Mouse (Mus musculus): Measurements from ENCODE around the gene Grik4. TPM values are rescaled to one million over a fixed set of nuclear protein-coding genes. Genes with fewer than 3 reads are reported as not detected.

Gene Grik4
- total RNA-seq, 1 experiment: 0.22 TPM

DNA sequence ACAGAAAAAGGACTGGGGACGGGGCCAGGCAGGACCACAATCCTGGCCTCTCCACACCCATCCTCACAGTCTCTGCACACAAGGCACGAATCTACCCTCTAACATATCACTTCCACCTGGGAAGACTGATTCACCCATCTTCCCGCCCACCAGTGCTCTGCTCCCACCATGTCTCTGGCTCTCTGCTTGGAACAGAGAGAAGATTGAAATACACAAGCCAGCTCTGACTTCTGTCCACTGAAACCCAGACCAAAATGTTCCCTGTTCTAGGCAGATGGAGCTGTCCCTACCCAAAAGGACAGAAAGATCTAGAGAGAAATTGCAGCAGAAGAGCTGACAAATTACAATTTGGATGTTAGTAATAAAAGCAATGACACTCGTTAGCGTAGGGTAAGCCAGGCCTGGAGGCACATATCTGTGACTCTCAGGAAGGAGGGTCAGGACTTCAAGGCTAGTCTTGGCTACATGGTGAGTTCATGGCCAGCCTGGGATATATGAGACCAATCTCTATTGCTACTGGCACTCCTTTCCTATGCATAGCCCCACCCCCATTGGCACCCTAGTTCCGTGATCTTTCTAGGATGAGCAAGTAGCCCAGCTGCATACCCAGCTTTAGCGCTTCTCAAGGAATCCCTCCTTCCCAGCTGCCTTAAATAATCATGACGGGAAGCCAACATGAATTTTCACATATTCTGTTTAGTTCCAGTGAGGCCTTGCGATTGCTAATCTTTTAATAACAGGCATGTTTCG, 97.4 kb downstream of the Grik4 start:
- no peak for TF ChIP-seq ZC3H11A (IDR thresholded peaks at IDR 0.05; ENCODE audit: borderline replicate concordance, low read depth, low read length)
- TF ChIP-seq MAFK (IDR thresholded peaks at IDR 0.05; ENCODE audit: insufficient read depth, low read depth, low read length): no peak
- TF ChIP-seq HCFC1 (IDR thresholded peaks at IDR 0.05; ENCODE audit: borderline replicate concordance, insufficient read depth, low read length): no peak
- TF ChIP-seq ZNF384 (IDR thresholded peaks at IDR 0.05; ENCODE audit: low read depth, low read length): no peak
- no peak for TF ChIP-seq CHD2 (IDR thresholded peaks at IDR 0.05; ENCODE audit: low read depth, low read length)
- in situ Hi-C loops (cut with MboI; ENCODE audit: low sequenced_read_pairs in 2 of 2, unreplicated experiment in 2 of 2): no loop called here
- Histone ChIP-seq H3K9ac (ENCODE audit: insufficient read depth, low read depth, low read length, poor library complexity, severe bottlenecking) (no peak overlapping the region), H3K4me1 (ENCODE audit: control insufficient read depth in 2 of 2, insufficient read depth in 2 of 2, low read length in 2 of 2, poor library complexity in 1 of 2) (no peaks in the 10 kb centered on the region), H3K4me3 (ENCODE audit: insufficient read depth in 1 of 2, low read depth in 1 of 2, low read length in 2 of 2, poor library complexity in 1 of 2, severe bottlenecking in 1 of 2) (no peak overlapping the region), H3K36me3 (ENCODE audit: control insufficient read depth, insufficient read depth, low read length, poor library complexity, severe bottlenecking) (no peaks in the 10 kb centered on the region), H3K9me3 (ENCODE audit: control insufficient read depth, insufficient read depth, low read depth, low read length) (no peaks in the 10 kb centered on the region), H3K27ac (ENCODE audit: insufficient read depth, low read depth, low read length, poor library complexity, severe bottlenecking) (no peak overlapping the region)
- no peak for DNase-seq (ENCODE audit: low read depth, low spot score)

- Histone ChIP-seq H3K27ac (ENCODE audit: insufficient read depth, low read depth, low read length, poor library complexity, severe bottlenecking) (no peak overlapping the region), H3K4me1 (ENCODE audit: control insufficient read depth in 2 of 2, insufficient read depth in 2 of 2, low read length in 2 of 2, poor library complexity in 1 of 2) (no peaks in the 10 kb centered on the region), H3K4me3 (ENCODE audit: insufficient read depth in 1 of 2, low read depth in 1 of 2, low read length in 2 of 2, poor library complexity in 1 of 2, severe bottlenecking in 1 of 2) (no peak overlapping the region), H3K36me3 (ENCODE audit: control insufficient read depth, insufficient read depth, low read length, poor library complexity, severe bottlenecking) (no peaks in the 10 kb centered on the region), H3K9ac (ENCODE audit: insufficient read depth, low read depth, low read length, poor library complexity, severe bottlenecking) (no peak overlapping the region), H3K9me3 (ENCODE audit: control insufficient read depth, insufficient read depth, low read depth, low read length) (no peaks in the 10 kb centered on the region)
- no peak for DNase-seq (ENCODE audit: low read depth, low spot score)
- in situ Hi-C loops (cut with MboI; ENCODE audit: low sequenced_read_pairs in 2 of 2, unreplicated experiment in 2 of 2): no loop called here
- TF ChIP-seq ZC3H11A (IDR thresholded peaks at IDR 0.05; ENCODE audit: borderline replicate concordance, low read depth, low read length) (no peak), HCFC1 (IDR thresholded peaks at IDR 0.05; ENCODE audit: borderline replicate concordance, insufficient read depth, low read length) (no peak), MAFK (IDR thresholded peaks at IDR 0.05; ENCODE audit: insufficient read depth, low read depth, low read length) (no peak), ZNF384 (IDR thresholded peaks at IDR 0.05; ENCODE audit: low read depth, low read length) (no peak), CHD2 (IDR thresholded peaks at IDR 0.05; ENCODE audit: low read depth, low read length) (no peak)
These were observed 98.2 kb downstream of the Grik4 start for GRCm38 (mm10) chr9:42846139-42846538.

DNA sequence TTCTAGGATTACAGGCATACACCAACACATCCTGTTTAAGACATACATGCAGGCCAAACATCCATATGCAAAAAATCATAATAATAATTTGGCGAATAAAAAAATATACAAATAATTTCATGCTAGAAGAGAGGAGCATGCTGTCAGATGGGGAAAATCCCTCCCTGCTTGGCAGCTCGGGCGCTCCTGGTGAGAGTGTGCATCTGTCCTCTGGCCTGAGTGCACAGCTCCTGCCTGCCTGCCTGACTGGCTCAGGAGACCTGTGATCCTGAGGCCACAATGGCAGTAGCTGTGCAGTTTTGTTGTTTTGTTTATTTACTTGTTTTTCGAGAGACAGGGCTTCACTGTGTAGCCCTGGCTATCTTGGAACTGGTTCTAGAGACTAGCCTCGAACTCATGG, 100.0 kb downstream of the Grik4 start:
- Histone ChIP-seq H3K27ac (ENCODE audit: insufficient read depth, low read depth, low read length, poor library complexity, severe bottlenecking) (no peak overlapping the region), H3K4me3 (ENCODE audit: insufficient read depth in 1 of 2, low read depth in 1 of 2, low read length in 2 of 2, poor library complexity in 1 of 2, severe bottlenecking in 1 of 2) (no peak overlapping the region), H3K9ac (ENCODE audit: insufficient read depth, low read depth, low read length, poor library complexity, severe bottlenecking) (no peak overlapping the region), H3K4me1 (ENCODE audit: control insufficient read depth in 2 of 2, insufficient read depth in 2 of 2, low read length in 2 of 2, poor library complexity in 1 of 2) (no peaks in the 10 kb centered on the region), H3K9me3 (ENCODE audit: control insufficient read depth, insufficient read depth, low read depth, low read length) (no peaks in the 10 kb centered on the region), H3K36me3 (ENCODE audit: control insufficient read depth, insufficient read depth, low read length, poor library complexity, severe bottlenecking) (no peaks in the 10 kb centered on the region)
- no peak for DNase-seq (ENCODE audit: low read depth, low spot score)
- no peak for TF ChIP-seq HCFC1 (IDR thresholded peaks at IDR 0.05; ENCODE audit: borderline replicate concordance, insufficient read depth, low read length)
- TF ChIP-seq MAFK (IDR thresholded peaks at IDR 0.05; ENCODE audit: insufficient read depth, low read depth, low read length): no peak
- no peak for TF ChIP-seq ZC3H11A (IDR thresholded peaks at IDR 0.05; ENCODE audit: borderline replicate concordance, low read depth, low read length)
- no peak for TF ChIP-seq ZNF384 (IDR thresholded peaks at IDR 0.05; ENCODE audit: low read depth, low read length)
- no peak for TF ChIP-seq CHD2 (IDR thresholded peaks at IDR 0.05; ENCODE audit: low read depth, low read length)
- in situ Hi-C loops (cut with MboI; ENCODE audit: low sequenced_read_pairs in 2 of 2, unreplicated experiment in 2 of 2): no loop called here

GRCm38 (mm10) chr9:42838299-42838698, 106.0 kb downstream of the Grik4 start:
- H3K36me3 ChIP-seq (ENCODE audit: control insufficient read depth, insufficient read depth, low read length, poor library complexity, severe bottlenecking): no peaks in the 10 kb centered on the region
- no peak overlapping the region for H3K4me3 ChIP-seq (ENCODE audit: insufficient read depth in 1 of 2, low read depth in 1 of 2, low read length in 2 of 2, poor library complexity in 1 of 2, severe bottlenecking in 1 of 2)
- no peaks in the 10 kb centered on the region for H3K9me3 ChIP-seq (ENCODE audit: control insufficient read depth, insufficient read depth, low read depth, low read length)
- H3K9ac ChIP-seq (ENCODE audit: insufficient read depth, low read depth, low read length, poor library complexity, severe bottlenecking): no peak overlapping the region
- in situ Hi-C loops (cut with MboI; ENCODE audit: low sequenced_read_pairs in 2 of 2, unreplicated experiment in 2 of 2): no loop called here
- TF ChIP-seq MAFK (IDR thresholded peaks at IDR 0.05; ENCODE audit: insufficient read depth, low read depth, low read length) (no peak), HCFC1 (IDR thresholded peaks at IDR 0.05; ENCODE audit: borderline replicate concordance, insufficient read depth, low read length) (no peak), ZNF384 (IDR thresholded peaks at IDR 0.05; ENCODE audit: low read depth, low read length) (no peak), ZC3H11A (IDR thresholded peaks at IDR 0.05; ENCODE audit: borderline replicate concordance, low read depth, low read length) (no peak), CHD2 (IDR thresholded peaks at IDR 0.05; ENCODE audit: low read depth, low read length) (no peak)
- no peak overlapping the region for H3K27ac ChIP-seq (ENCODE audit: insufficient read depth, low read depth, low read length, poor library complexity, severe bottlenecking)
- DNase-seq (ENCODE audit: low read depth, low spot score): no peak
- H3K4me1 ChIP-seq (ENCODE audit: control insufficient read depth in 2 of 2, insufficient read depth in 2 of 2, low read length in 2 of 2, poor library complexity in 1 of 2): peaks cover 0 to 2% of the 10 kb centered on the region in 2 experiments; a peak in 1 of 4 replicates
